Mouse (Mus musculus): Measurements from ENCODE around the gene Lsm14a.
"Not testable (repeated sequence)": the region's sequence is repeated elsewhere in the genome, so short reads cannot be mapped to it uniquely, and the experiment has no call there.

The Lsm14a gene

DNA sequence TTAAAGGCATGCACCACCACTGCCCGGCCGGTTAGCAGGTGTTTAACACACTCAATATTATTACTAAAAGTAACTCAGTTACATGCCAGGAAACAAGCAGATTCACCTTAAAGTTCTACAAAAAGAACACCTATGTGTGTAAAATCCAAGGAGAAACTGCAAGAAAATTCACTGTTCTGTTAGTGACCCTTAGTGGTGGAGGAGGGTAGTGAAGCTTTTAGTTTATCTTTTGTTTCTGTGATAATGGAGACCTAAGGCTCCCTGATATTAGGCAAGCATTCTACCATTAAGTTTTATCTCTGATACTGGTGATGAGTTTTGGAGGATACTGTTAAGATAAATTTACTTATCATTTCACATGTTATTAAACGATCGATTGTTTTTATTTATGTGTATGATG is 37.5 kb downstream of the Lsm14a start:
- DNase-seq, result peak; percentile 43

DNA sequence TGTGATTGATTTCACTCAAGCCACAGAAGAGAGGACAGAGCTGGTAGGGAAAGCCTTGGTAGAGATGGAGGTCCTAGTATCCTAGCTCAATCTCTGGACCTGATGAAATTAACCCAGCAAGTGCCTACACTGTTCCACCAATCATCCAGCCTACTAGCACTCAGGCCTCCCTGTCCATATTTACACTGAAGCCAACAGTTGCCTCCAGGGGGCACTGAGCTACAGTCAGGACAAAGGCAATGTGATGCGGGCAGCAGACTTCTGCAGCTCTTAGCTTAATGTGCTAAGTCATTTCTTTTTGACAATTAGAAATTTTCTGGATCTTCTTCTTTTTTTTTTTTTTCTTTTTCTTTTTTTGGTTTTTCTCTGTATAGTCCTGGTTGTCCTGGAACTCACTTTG is 41.1 kb downstream of the Lsm14a start:
- peak; percentile 40 for DNase-seq

DNA sequence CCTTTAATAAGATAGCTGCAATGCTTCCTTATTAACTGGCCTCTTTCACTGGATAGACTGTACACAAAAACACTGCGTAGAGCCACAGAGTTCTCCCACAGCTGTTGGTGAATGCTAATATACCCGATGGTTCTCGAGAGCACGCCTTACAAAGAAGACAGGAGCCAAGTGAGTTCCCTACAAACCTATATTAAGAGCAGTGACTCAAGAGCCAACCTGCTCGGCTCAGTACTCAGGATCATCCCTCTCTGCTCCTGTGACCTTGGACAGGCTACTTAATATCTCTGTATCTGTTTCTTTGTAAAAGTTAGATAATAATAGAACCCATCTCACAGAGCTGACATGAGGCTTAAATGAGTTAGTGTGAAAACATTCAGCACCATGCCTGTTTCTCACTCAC is 42.9 kb downstream of the Lsm14a start:
- DNase-seq, result no peak

DNA sequence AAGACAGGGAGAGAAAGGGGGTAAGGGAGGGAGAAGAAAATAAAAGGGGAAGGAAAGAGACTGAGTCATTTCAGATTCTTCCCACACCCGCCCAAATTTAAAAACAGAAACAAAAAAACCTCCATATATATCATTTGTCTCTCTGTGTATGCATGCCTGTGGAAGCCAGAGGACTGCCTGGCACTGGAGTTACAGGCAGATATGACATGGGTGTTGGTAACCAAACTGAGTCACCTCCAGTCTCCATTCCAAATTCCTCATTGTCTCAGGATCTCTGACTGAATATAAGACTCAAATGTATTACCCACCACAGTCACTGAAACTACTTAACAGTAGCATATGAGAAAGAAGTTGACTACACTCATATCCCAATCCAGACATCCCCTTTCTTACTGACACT is 45.1 kb downstream of the Lsm14a start:
- DNase-seq, result no peak

- no peak for DNase-seq
Observed at GRCm38 (mm10) chr7:34347041-34347440, 46.1 kb downstream of the Lsm14a start.

- DNase-seq, result no peak
Observed at GRCm38 (mm10) chr7:34346505-34346904, 46.6 kb downstream of the Lsm14a start.

- DNase-seq, result no peak
Observed at GRCm38 (mm10) chr7:34342040-34342793, 50.9 kb downstream of the Lsm14a start.

DNA sequence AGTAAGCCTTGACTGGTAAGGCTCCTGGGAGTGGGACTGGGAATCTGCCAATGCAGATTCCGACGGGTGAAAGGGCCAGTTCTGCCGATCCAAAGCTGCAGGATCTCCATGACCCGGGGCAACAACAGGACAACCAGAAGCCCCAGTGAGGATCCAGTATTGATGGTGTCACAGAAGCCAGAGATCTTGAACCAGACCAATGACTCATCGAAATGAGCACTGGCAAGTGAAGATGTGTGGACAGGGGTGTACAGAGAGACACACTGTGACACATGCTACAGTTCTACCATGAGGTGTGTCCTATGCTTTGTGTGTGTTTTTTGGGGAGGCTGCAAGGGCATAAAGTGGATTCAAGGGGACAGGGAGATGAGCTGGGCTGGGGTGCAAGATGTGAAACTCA is 52.3 kb downstream of the Lsm14a start:
- no peak for DNase-seq

DNA sequence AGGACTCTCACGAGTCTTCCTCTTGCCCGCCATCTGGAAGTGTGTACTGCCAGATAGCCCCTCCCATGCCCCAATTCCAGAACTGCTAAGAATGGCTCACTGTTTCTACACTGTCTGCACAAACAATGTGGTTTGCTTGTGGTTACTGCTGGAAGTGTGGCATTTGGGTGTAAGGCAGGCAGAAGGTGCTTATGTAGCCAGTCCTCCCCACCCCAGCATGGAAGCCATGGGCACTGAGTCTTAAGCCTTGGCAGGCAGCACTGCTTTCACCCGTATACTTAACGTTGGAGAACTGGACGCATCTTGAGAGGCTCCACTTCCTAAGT is 54.0 kb downstream of the Lsm14a start:
- DNase-seq, result no peak

DNA sequence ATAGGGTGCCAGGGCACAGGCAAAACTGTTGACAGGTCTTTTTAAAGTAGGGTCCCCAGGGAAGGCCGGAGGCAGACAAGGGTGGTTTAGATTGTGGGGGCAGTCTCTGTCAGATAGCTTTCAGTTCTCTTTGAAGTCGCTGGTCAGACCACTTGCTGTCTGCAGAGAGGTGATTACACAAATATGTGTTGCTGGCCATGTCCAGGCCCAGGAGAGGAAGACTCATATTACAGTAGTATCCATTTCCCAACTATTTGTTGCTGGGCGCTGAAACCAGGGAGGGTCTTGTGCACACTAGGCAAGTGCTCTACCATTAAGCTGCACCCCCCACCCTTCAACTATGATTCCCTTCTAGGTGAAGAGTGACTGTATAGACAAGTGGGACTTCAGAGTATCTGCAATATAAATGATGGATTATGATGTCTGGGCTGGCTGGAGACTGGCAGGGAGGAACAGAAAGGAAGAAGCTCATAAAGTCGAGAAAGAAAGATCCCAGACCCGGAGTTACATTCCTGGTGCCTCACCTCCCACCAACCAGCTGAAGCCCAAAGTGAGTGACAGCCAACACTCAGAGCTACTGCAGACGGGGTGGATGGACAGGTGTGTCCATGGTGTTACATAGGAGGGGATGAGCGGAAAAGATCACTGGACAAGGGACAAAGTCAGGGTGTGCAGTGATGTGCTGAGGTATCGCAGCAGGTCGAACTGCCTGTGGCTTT is 54.5 kb downstream of the Lsm14a start:
- DNase-seq, result no peak

DNA sequence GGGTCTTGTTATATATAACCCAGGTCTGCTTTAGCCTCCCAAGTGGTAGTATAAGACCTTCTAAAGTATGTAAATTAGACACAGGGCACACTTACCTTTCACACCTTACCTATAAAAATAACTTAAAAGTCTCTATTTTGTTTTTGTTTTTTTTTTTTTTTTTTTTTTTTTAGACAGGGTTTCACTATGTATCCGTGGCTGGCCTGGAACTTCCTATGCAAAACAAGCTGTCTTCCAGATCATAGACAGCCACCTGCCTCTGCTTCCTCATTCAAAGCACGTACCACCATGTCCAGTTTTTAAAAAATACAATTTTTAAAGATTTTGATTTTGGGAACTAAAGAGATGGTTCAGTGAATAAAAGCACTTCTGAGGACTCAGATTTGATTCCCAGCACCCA is 55.8 kb downstream of the Lsm14a start:
- no peak for DNase-seq

GRCm38 (mm10) chr7:34336545-34336944 is 56.6 kb downstream of the Lsm14a start:
- DNase-seq, result not testable (repeated sequence)

DNA sequence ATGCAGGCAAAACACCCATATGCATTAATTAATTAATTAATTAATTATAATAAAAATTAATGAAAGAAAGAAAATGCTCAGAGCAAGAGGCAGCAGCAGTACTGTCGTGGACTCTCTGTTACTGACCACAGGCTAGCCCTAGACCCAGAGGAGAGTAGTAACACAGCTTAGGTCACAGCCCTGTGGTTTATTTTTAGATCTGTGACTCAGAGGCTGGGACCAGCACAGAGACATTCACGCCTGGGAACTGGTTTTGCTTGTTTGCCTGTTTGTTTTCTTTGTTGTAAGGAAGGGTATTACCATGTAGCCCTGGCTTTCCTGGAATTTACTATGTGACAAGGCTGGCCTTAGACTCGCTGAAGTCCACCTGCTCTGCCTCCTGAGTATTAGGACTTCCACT is 65.6 kb downstream of the Lsm14a start:
- DNase-seq, result no peak

DNA sequence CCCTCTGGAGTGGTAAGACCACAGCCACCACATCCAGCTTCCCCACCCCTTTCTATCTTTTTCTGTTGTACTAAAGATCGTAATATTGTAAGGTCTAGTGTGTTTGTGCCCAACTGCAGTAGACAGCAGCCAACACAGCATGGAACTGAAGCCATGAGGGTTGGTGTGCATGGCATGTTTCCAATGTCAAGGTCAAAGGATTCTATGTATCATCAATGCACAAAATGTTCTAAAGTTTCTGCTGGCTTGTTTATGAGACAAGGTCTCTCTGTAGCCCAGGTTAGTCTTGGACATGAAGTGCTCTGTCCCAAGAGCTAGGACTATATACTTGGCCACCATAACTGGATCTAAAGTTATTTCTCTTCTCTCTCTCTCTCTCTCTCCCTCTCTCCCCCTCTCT is 68.3 kb downstream of the Lsm14a start:
- no peak for DNase-seq

- DNase-seq, result no peak
Observed at GRCm38 (mm10) chr7:34324005-34324404, 69.1 kb downstream of the Lsm14a start.

GRCm38 (mm10) chr7:34323351-34323750 is 69.8 kb downstream of the Lsm14a start:
- no peak for DNase-seq

GRCm38 (mm10) chr7:34321958-34322357 is 71.2 kb downstream of the Lsm14a start:
- no peak for DNase-seq

DNA sequence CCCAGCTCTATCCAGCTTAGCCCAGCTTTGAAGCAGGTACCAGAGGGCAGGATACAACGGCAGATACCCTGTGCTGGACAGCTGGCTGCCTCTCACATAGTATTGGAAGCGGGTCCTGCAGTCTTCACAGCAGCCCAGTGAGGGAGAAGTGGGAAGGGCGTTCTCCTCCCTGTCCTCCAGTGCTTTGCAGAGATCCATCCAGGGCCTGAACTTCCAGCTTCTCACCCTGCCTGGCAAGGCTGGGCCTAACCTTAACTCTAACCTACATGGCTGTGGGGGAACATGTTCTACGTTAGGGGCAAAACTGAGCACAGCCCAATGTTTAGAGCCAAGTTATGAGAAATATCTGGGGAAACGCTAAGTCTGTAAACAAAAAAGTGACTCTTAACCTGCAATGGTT is 72.0 kb downstream of the Lsm14a start:
- no peak for DNase-seq

DNA sequence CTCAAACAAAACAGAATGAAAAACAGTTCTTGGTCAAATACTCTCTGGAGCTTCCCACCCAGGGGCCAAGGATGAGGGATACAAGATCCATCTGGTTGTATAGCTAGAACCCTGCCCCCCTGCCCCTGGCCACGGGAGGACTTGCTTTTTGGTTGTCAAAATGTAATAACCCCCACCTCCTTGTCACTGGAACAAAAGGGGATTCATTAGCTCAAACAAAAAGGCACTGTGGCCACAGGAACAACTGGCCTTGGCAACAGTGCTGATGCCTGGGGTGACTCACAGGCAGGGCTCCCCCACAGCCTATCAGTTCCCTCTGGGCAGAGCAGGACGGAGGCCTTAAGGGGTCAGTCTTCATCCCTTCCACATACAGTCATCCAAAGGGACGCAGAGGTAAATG is 73.2 kb downstream of the Lsm14a start:
- peak; percentile 43 for DNase-seq

DNA sequence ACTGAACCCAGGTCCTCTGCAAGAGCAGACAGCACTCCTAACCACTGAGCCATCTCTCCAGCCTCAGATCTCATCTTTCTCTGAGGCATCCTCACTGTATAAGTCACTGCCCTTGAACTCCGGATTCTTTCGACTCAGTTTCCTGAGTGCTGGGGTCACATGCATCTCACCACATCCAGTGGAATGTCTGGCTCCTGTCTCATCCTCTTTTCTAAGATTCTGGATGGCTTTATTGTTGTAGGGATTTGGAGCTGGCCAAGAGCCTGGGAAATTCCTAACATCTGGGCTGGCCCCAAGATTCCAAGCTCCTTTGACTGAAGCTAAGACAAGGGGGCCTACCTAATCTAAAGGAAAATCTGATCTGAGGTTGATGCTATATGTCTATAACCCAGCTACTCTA is 74.0 kb downstream of the Lsm14a start:
- DNase-seq, result peak; percentile 67

DNA sequence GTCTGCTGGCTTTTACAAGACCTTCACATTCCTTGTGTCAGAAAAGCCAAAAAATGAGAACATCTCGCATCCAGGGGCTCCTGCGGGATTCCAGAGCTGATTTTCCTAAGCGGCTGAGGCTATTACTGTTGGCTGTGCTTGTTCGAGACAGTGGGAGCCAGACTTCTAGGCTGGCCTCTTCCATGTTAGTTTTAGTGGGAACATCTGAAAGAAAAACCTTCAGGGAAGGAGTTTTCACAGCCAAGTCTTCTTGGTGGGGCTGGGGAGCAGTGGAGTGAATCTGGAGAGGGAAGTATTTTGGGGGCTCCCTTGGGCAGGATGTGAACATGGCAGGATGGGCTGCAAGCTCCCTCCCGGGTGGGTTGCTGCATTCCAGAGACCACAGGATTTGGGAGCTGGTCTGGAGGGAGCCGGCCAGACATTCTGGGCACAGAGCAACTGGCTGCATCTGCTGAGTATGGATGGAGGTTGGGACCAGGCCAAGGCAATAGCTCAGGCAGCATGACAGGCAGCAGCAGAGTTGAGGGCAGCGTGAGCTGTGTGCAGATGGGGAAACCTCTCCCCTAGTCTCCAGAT is 75.1 kb downstream of the Lsm14a start:
- DNase-seq, result peak; percentile 76

DNA sequence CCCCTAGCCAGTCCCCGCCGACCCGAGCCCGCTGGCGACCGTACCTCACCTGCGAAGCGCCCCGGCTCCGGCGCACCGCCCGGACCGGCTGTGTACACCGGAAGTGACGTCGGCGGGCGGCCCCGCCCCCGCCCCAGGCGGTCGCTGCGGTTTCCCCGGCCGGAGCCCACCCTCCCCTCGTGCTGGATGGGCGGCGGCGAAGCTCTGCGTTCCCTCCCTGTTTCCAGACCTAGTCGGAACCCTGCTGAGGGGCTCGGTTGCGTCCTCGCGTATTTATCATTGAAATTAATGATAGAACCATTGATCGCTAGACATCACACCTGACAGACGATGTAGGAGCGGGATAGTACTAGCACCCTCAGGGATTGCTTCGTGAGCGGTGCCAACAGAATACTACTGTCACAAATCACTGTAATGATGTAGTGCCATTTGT is 79.7 kb downstream of the Lsm14a start, which contains the start of gene 4931406P16Rik:
Gene 4931406P16Rik (minus strand): TSS at position 109 of the 433 bp plus-strand sequence.
- peak; percentile 92 for DNase-seq

DNA sequence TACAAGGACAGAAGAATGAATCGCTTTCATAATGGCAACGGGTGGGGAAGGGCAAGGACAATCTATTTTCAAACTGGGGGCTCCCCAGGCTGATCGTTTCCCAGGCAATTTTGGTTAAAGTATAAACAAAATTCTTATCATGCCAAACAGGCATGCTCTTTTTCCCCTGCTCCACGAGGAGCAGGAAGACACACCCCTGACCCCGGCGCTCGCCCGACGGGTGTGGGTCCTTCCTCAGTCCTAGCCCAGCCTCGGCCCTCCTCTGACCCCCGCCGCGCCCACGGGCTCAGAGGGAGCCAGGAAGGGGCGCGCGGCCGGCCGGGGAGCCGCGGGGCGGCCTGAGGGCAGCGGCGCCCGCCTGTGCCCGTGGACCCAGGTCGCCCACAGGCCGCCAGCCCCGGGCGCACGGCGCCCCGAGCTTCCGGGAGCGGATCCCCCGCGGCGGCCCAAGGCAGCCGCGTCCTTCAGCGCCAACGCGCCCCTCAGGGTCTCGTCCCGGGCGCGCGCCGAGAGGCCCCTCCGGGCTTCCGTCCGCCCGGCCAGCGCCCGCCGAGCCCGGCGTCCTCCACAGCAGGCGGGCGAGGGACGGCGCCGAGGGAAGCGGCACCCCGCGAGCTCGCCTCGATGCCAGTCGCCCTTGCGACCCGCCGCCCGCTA is 80.2 kb downstream of the Lsm14a start:
- DNase-seq, result peak; percentile 90
